ENCODE assay signal across 10 mouse cellular contexts in genomic region chr2:144134575-144134958, GRCm38 (mm10).
DNase-seq lines count a peak whose midpoint lies in the region; ATAC-seq and TF ChIP-seq lines count a peak whose summit lies in the region.
"Had no signal": no experiment of that assay in that cellular context is flagged by ENCODE, and none has a peak within 500 bp of the region (broad histone marks: within the 10 kb centered on the region; RNA-seq: fewer than 3 reads in every experiment).

No protein-coding gene starts in this region.

- no peaks in the 10 kb centered on the region for H3K36me3 ChIP-seq in intestine, postnatal 0 days (ENCODE audit: control insufficient read depth, insufficient read depth)
- H3K36me3 ChIP-seq in liver, embryonic 12.5 days: no peaks in the 10 kb centered on the region
- H3K36me3 ChIP-seq: neural tube, embryonic 12.5 days had no signal

- H3K9ac ChIP-seq in intestine, postnatal 0 days (ENCODE audit: low read depth, low read length): no peak overlapping the region
- H3K9ac ChIP-seq in liver, embryonic 12.5 days: no peak overlapping the region
- H3K9ac ChIP-seq: neural tube, embryonic 12.5 days had no signal

- H3K4me1 ChIP-seq in intestine, postnatal 0 days (replicated peaks; ENCODE audit: control insufficient read depth, insufficient read depth, low read length): peaks cover 12% of the 10 kb centered on the region
- peaks cover 7% of the 10 kb centered on the region; the same call in 1 of the 2 replicates for H3K4me1 ChIP-seq in liver, embryonic 12.5 days
- H3K4me1 ChIP-seq: neural tube, embryonic 12.5 days had no signal

- H3K4me3 ChIP-seq in intestine, postnatal 0 days (ENCODE audit: low read depth, low read length): no peak overlapping the region
- H3K4me3 ChIP-seq in liver, embryonic 12.5 days: no peak overlapping the region
- H3K4me3 ChIP-seq: neural tube, embryonic 12.5 days had no signal

- H3K4me2 ChIP-seq in intestine, postnatal 0 days (replicated peaks; ENCODE audit: low read depth): no peak overlapping the region
- H3K4me2 ChIP-seq in liver, embryonic 12.5 days: no peak overlapping the region
- H3K4me2 ChIP-seq: neural tube, embryonic 12.5 days had no signal

- H3K27me3 ChIP-seq in intestine, postnatal 0 days (replicated peaks; ENCODE audit: control insufficient read depth, insufficient read depth, low read length): no peaks in the 10 kb centered on the region
- H3K27me3 ChIP-seq in liver, embryonic 12.5 days (replicated peaks): no peaks in the 10 kb centered on the region
- H3K27me3 ChIP-seq: neural tube, embryonic 12.5 days; Patski had no signal

- TF ChIP-seq CTCF in intestine, postnatal 0 days (IDR thresholded peaks at IDR 0.05; ENCODE audit: low read depth): no peak

- WGBS in intestine, postnatal 0 days: 64% methylated on average over 9 of the region's 9 CpGs
- 75% methylated on average over 9 of the region's 9 CpGs for WGBS in liver, embryonic 12.5 days (ENCODE audit: insufficient replicate concordance)

- DNase-seq in kidney, postnatal 10 days: peak; percentile 45
- DNase-seq in kidney, postnatal 14 days: no peak
- peak; percentile 47 for DNase-seq in gastrocnemius, adult 18-20 months (ENCODE audit: low spot score)
- DNase-seq in right cerebral cortex, postnatal 10 days (ENCODE audit: low spot score in 2 of 2): peak; percentile 73 to 77
- no peak for DNase-seq in adrenal gland, adult 2 months

- no peaks in the 10 kb centered on the region for H3K9me3 ChIP-seq in intestine, postnatal 0 days (ENCODE audit: control insufficient read depth)
- no peaks in the 10 kb centered on the region for H3K9me3 ChIP-seq in liver, embryonic 12.5 days (replicated peaks)
- H3K9me3 ChIP-seq: neural tube, embryonic 12.5 days had no signal

- ATAC-seq in intestine, postnatal 0 days: no peak
- ATAC-seq in liver, embryonic 12.5 days: no peak
- ATAC-seq in erythroblast, adult 5-6 weeks (replicated peaks; ENCODE audit: low FRiP score, poor library complexity, severe bottlenecking): no peak
- ATAC-seq: Patski had no signal

- H3K27ac ChIP-seq in intestine, postnatal 0 days (ENCODE audit: low read depth, low read length): peak overlapping the region; percentile 2; the same call in 1 of the 2 replicates
- H3K27ac ChIP-seq in liver, embryonic 12.5 days: no peak overlapping the region
- H3K27ac ChIP-seq: neural tube, embryonic 12.5 days had no signal

Comparison
In these comparisons a context has a peak if more than half of its experiments do, and no peak if none do; other contexts are left out.
1. DNase-seq: peak in kidney, postnatal 10 days (single experiment), gastrocnemius, adult 18-20 months (single experiment) and right cerebral cortex, postnatal 10 days (2 of 2); none in kidney, postnatal 14 days (single experiment) and adrenal gland, adult 2 months (single experiment).